Mouse (Mus musculus): Measurements from ENCODE around the gene Elf2.
"Not testable (repeated sequence)": the region's sequence is repeated elsewhere in the genome, so short reads cannot be mapped to it uniquely, and the experiment has no call there.

The Elf2 gene

GRCm38 (mm10) chr3:51218385-51218784, 122.1 kb downstream of the Elf2 start:
- in situ Hi-C loops (cut with MseI, MboI), result not testable (repeated sequence)

- in situ Hi-C loops (cut with MseI, MboI), result not testable (repeated sequence)
Measured at GRCm38 (mm10) chr3:51216351-51216750, 124.1 kb downstream of the Elf2 start.

- in situ Hi-C loops (cut with MseI, MboI), result no loop called here
Measured at GRCm38 (mm10) chr3:51215681-51216080, 124.8 kb downstream of the Elf2 start.

- in situ Hi-C loops (cut with MseI, MboI), result no loop called here
Measured at GRCm38 (mm10) chr3:51213111-51213510, 127.4 kb downstream of the Elf2 start.

GRCm38 (mm10) chr3:51210485-51210884, 130.0 kb downstream of the Elf2 start:
- in situ Hi-C loops (cut with MseI, MboI), result no loop called here

- in situ Hi-C loops (cut with MseI, MboI), result no loop called here
Measured at GRCm38 (mm10) chr3:51209503-51210314, 130.8 kb downstream of the Elf2 start.

- in situ Hi-C loops (cut with MseI, MboI), result no loop called here
Measured at GRCm38 (mm10) chr3:51208633-51209032, 131.8 kb downstream of the Elf2 start.

- in situ Hi-C loops (cut with MseI, MboI), result no loop called here
Measured at GRCm38 (mm10) chr3:51206521-51206920, 133.9 kb downstream of the Elf2 start.

- in situ Hi-C loops (cut with MseI, MboI), result no loop called here
Measured at GRCm38 (mm10) chr3:51204897-51205296, 135.6 kb downstream of the Elf2 start.

- in situ Hi-C loops (cut with MseI, MboI), result no loop called here
Measured at GRCm38 (mm10) chr3:51204441-51204840, 136.0 kb downstream of the Elf2 start.

GRCm38 (mm10) chr3:51203906-51204305, 136.6 kb downstream of the Elf2 start:
- in situ Hi-C loops (cut with MseI, MboI), result no loop called here

Measured in mouse trophoblast stem cell (cell line).